ENCODE assay signal across 18 mouse cellular contexts in genomic region chr3:37325317-37326112, GRCm38 (mm10). TPM values are rescaled to one million over a fixed set of nuclear protein-coding genes. Genes with fewer than 3 reads are reported as not detected.
DNase-seq lines count a peak whose midpoint lies in the region; ATAC-seq and TF ChIP-seq lines count a peak whose summit lies in the region.
"Had no signal": no experiment of that assay in that cellular context is flagged by ENCODE, and none has a peak within 500 bp of the region (broad histone marks: within the 10 kb centered on the region; RNA-seq: fewer than 3 reads in every experiment).

No protein-coding gene starts in this region.

- peak; percentile 9 to 10; a peak in 2 of 4 replicates for TF ChIP-seq EP300 in MEL (IDR thresholded peaks at IDR 0.05; ENCODE audit: low read depth in 1 of 2, low read length in 2 of 2)

- WGBS in lung, embryonic 15.5 days, result 65% methylated on average over 5 of the region's 5 CpGs
- WGBS in kidney, embryonic 16.5 days, result 64% methylated on average over 5 of the region's 5 CpGs

- no peak for DNase-seq in lung, postnatal 25 days (ENCODE audit: low spot score)
- peak; percentile 42 for DNase-seq in MEL (ENCODE audit: low read depth, low spot score)
- DNase-seq in adipocyte (ENCODE audit: low spot score), result peak; percentile 55
- DNase-seq: adrenal gland, postnatal 10 days; cerebellum, adult 11-12 months; cerebellum, adult 9-10 months; cerebellum, postnatal 25 days; gastrocnemius, postnatal 10 days; heart, adult 18-20 months; heart, postnatal 10 days; heart, postnatal 4 days had no signal

- no peak for ATAC-seq in lung, embryonic 15.5 days (ENCODE audit: borderline replicate concordance, extremely low read depth, low FRiP score, low TSS enrichment)
- peak; percentile 59; the same call in 1 of the 2 replicates for ATAC-seq in megakaryocyte-erythroid progenitor cell, adult 5-6 weeks (replicated peaks; ENCODE audit: low FRiP score, low TSS enrichment, poor library complexity, severe bottlenecking)
- no peak for ATAC-seq in kidney, embryonic 16.5 days (ENCODE audit: low FRiP score, low TSS enrichment)
- ATAC-seq: forebrain, embryonic 13.5 days; hindbrain, embryonic 16.5 days had no signal

- H3K27ac ChIP-seq in lung, embryonic 15.5 days, result peak overlapping the region; percentile 41; the same call in 1 of the 2 replicates
- H3K27ac ChIP-seq in MEL (ENCODE audit: control insufficient read depth, low read depth, low read length), result no peak overlapping the region; the same call in 1 of the 2 replicates
- H3K27ac ChIP-seq in kidney, embryonic 16.5 days (ENCODE audit: low read length), result no peak overlapping the region
- H3K27ac ChIP-seq: forebrain, embryonic 13.5 days; heart, embryonic 10.5 days; hindbrain, embryonic 12.5 days had no signal

- no peak overlapping the region for H3K9ac ChIP-seq in lung, embryonic 15.5 days
- peak overlapping the region; percentile 0; the same call in 1 of the 2 replicates for H3K9ac ChIP-seq in MEL (ENCODE audit: control insufficient read depth, low read depth, low read length, poor library complexity, severe bottlenecking)
- no peak overlapping the region for H3K9ac ChIP-seq in kidney, embryonic 16.5 days (replicated peaks; ENCODE audit: low read length)
- H3K9ac ChIP-seq: forebrain, embryonic 13.5 days; hindbrain, embryonic 12.5 days had no signal

- H3K9me3 ChIP-seq in lung, embryonic 15.5 days, result no peaks in the 10 kb centered on the region
- no peaks in the 10 kb centered on the region for H3K9me3 ChIP-seq in MEL (replicated peaks; ENCODE audit: insufficient read depth, low read length)
- H3K9me3 ChIP-seq in kidney, embryonic 16.5 days (ENCODE audit: low read length), result no peaks in the 10 kb centered on the region
- H3K9me3 ChIP-seq: forebrain, embryonic 13.5 days; heart, embryonic 10.5 days; hindbrain, embryonic 12.5 days had no signal

- peaks cover 12% of the 10 kb centered on the region; the same call in 1 of the 2 replicates for H3K4me1 ChIP-seq in lung, embryonic 15.5 days
- H3K4me1 ChIP-seq in MEL (ENCODE audit: control insufficient read depth in 1 of 2, insufficient read depth in 2 of 2, low read length in 2 of 2), result peaks cover 17 to 27% of the 10 kb centered on the region in 2 experiments
- H3K4me1 ChIP-seq in kidney, embryonic 16.5 days (ENCODE audit: insufficient read depth, low read length), result peaks cover 3% of the 10 kb centered on the region; the same call in 1 of the 2 replicates
- H3K4me1 ChIP-seq: forebrain, embryonic 13.5 days; heart, embryonic 10.5 days; hindbrain, embryonic 12.5 days had no signal

- no peak overlapping the region for H3K4me3 ChIP-seq in lung, embryonic 15.5 days
- no peak overlapping the region for H3K4me3 ChIP-seq in MEL (ENCODE audit: control insufficient read depth in 1 of 2, insufficient read depth in 1 of 2, low read depth in 2 of 2, low read length in 2 of 2)
- no peak overlapping the region for H3K4me3 ChIP-seq in kidney, embryonic 16.5 days (ENCODE audit: low read length)
- H3K4me3 ChIP-seq: forebrain, embryonic 13.5 days; heart, embryonic 10.5 days; hindbrain, embryonic 12.5 days had no signal

- no peak overlapping the region for H3K4me2 ChIP-seq in lung, embryonic 15.5 days
- H3K4me2 ChIP-seq in kidney, embryonic 16.5 days (replicated peaks; ENCODE audit: low read depth, low read length), result no peak overlapping the region
- H3K4me2 ChIP-seq: forebrain, embryonic 13.5 days; hindbrain, embryonic 12.5 days had no signal

- no peak for TF ChIP-seq RAD21 in MEL (IDR thresholded peaks at IDR 0.05; ENCODE audit: low read depth, low read length)

- H3K27me3 ChIP-seq in lung, embryonic 15.5 days, result no peaks in the 10 kb centered on the region
- no peaks in the 10 kb centered on the region for H3K27me3 ChIP-seq in MEL (ENCODE audit: control insufficient read depth in 1 of 2, insufficient read depth in 2 of 2, low read length in 2 of 2)
- no peaks in the 10 kb centered on the region for H3K27me3 ChIP-seq in kidney, embryonic 16.5 days (ENCODE audit: insufficient read depth, low read length)
- H3K27me3 ChIP-seq: forebrain, embryonic 13.5 days; hindbrain, embryonic 12.5 days had no signal

- H3K79me2 ChIP-seq in MEL (ENCODE audit: control insufficient read depth, insufficient read depth, low read length, poor library complexity), result no peaks in the 10 kb centered on the region

- no peak for TF ChIP-seq POLR2A in MEL (IDR thresholded peaks at IDR 0.05; ENCODE audit: control insufficient read depth in 1 of 2, insufficient read depth in 1 of 2, low read depth in 1 of 2, low read length in 2 of 2, poor library complexity in 1 of 2)

- H3K36me3 ChIP-seq in lung, embryonic 15.5 days, result peaks cover 4% of the 10 kb centered on the region; the same call in 1 of the 2 replicates
- H3K36me3 ChIP-seq in MEL (ENCODE audit: control insufficient read depth in 1 of 2, insufficient read depth in 2 of 2, low read length in 2 of 2), result peaks cover 0 to 35% of the 10 kb centered on the region in 2 experiments; a peak in 2 of 4 replicates
- H3K36me3 ChIP-seq in kidney, embryonic 16.5 days (ENCODE audit: insufficient read depth, low read length), result peaks cover 6% of the 10 kb centered on the region; the same call in 1 of the 2 replicates
- H3K36me3 ChIP-seq: hindbrain, embryonic 12.5 days had no signal

- TF ChIP-seq CTCF in MEL (IDR thresholded peaks at IDR 0.05 in 2 of 3, conservative IDR thresholded peaks at IDR 0.05 in 1 of 3; ENCODE audit: control insufficient read depth in 1 of 3, insufficient read depth in 1 of 3, low read depth in 2 of 3, low read length in 3 of 3, poor library complexity in 1 of 3, severe bottlenecking in 1 of 3), result no peak

TF ChIP-seq in MEL, 35 proteins besides CTCF, POLR2A, EP300 and RAD21:
- TF ChIP-seq GATA1 (IDR thresholded peaks at IDR 0.05; ENCODE audit: low read depth, low read length) (peak; percentile 39; the same call in 1 of the 2 replicates), MEF2A (IDR thresholded peaks at IDR 0.05; ENCODE audit: extremely low read depth, insufficient replicate concordance, low read depth, low read length, poor library complexity, severe bottlenecking) (no peak), BHLHE40 (IDR thresholded peaks at IDR 0.05; ENCODE audit: borderline replicate concordance, low read depth, low read length) (peak; percentile 87; the same call in 1 of the 2 replicates), MXI1 (IDR thresholded peaks at IDR 0.05; ENCODE audit: low read depth, low read length) (peak; percentile 85), GABPA (IDR thresholded peaks at IDR 0.05; ENCODE audit: low read depth, low read length) (no peak), USF1 (IDR thresholded peaks at IDR 0.05; ENCODE audit: low read depth, low read length) (0 out of 2 replicates have a peak, but pooled peaks have one; percentile 18), ZNF384 (IDR thresholded peaks at IDR 0.05; ENCODE audit: low read depth, low read length) (peak; percentile 41)

RNA-seq across cellular contexts. Expression of gene Cetn4, which starts 13.0 kb away (rescaled TPM):
- 4.9 and 5.7 TPM in 2 replicates for polyA plus RNA-seq in lung, embryonic 15.5 days (2015; fragmentation: Nextera tagmentation; extraction: Ambion mirVana)
- 0.85 and 1.3 TPM in 2 replicates for total RNA-seq in MEL (2012; rRNA removed)
- 1 to 10 TPM in 1 of 2 experiments, not detected in 1; 3.8 TPM for polyA plus RNA-seq in MEL (2012; ENCODE audit: insufficient read depth in 1 of 2, insufficient read length in 2 of 2, low read depth in 1 of 2, low replicate concordance in 2 of 2, missing spikeins in 1 of 2)
- 3.6 and 6.5 TPM in 2 replicates for total RNA-seq in megakaryocyte-erythroid progenitor cell, adult 5-6 weeks (2014; fragmentation: Nextera tagmentation)
- total RNA-seq in megakaryocyte-erythroid progenitor cell, adult 5-6 weeks (2017), result 7.3 and 10.6 TPM in 2 replicates
- polyA plus RNA-seq in kidney, embryonic 16.5 days (2015; fragmentation: Nextera tagmentation; extraction: Ambion mirVana), result 2.5 and 3.4 TPM in 2 replicates

RNA-seq across cellular contexts. Expression of gene Bbs12, which starts 13.2 kb away (rescaled TPM):
- polyA plus RNA-seq in lung, embryonic 15.5 days (2015; fragmentation: Nextera tagmentation; extraction: Ambion mirVana), result 7.7 and 8.1 TPM in 2 replicates
- total RNA-seq in MEL (2012; rRNA removed), result 5.7 and 6.2 TPM in 2 replicates
- 1 to 10 TPM in 1 of 2 experiments, not detected in 1; 7.1 TPM for polyA plus RNA-seq in MEL (2012; ENCODE audit: insufficient read depth in 1 of 2, insufficient read length in 2 of 2, low read depth in 1 of 2, low replicate concordance in 2 of 2, missing spikeins in 1 of 2)
- 10.3 and 15.8 TPM in 2 replicates for total RNA-seq in megakaryocyte-erythroid progenitor cell, adult 5-6 weeks (2014; fragmentation: Nextera tagmentation)
- total RNA-seq in megakaryocyte-erythroid progenitor cell, adult 5-6 weeks (2017), result 8.2 and 17.5 TPM in 2 replicates
- 9.2 and 9.7 TPM in 2 replicates for polyA plus RNA-seq in kidney, embryonic 16.5 days (2015; fragmentation: Nextera tagmentation; extraction: Ambion mirVana)

RNA-seq across cellular contexts. Expression of gene Fgf2, which starts 22.6 kb away (rescaled TPM):
- 2.2 and 2.3 TPM in 2 replicates for polyA plus RNA-seq in lung, embryonic 15.5 days (2015; fragmentation: Nextera tagmentation; extraction: Ambion mirVana)
- 0.13 and 0.15 TPM in 2 replicates for total RNA-seq in MEL (2012; rRNA removed)
- polyA plus RNA-seq in MEL (2012; ENCODE audit: insufficient read depth in 1 of 2, insufficient read length in 2 of 2, low read depth in 1 of 2, low replicate concordance in 2 of 2, missing spikeins in 1 of 2), result under 1 TPM in 1 of 2 experiments, not detected in 1; 0.53 TPM
- not detected in 2 replicates for total RNA-seq in megakaryocyte-erythroid progenitor cell, adult 5-6 weeks (2014; fragmentation: Nextera tagmentation)
- total RNA-seq in megakaryocyte-erythroid progenitor cell, adult 5-6 weeks (2017), result not detected in 2 replicates
- polyA plus RNA-seq in kidney, embryonic 16.5 days (2015; fragmentation: Nextera tagmentation; extraction: Ambion mirVana), result 1.4 and 1.6 TPM in 2 replicates
